Mouse (Mus musculus) fibroblast of lung, adult 2 months (primary cell): ENCODE measurements around the gene Nhlrc2.

Experiments
- DNase-seq: peaks from one replicate; pipeline ENCODE4 v3.0.0-alpha.2; 2011; ENCODE audit warnings: low read depth

Nhlrc2 gene

GRCm38 (mm10) chr19:56627881-56628472 lies 79.9 kb downstream of the Nhlrc2 start:
- DNase-seq, result no peak

- DNase-seq, result no peak
Observed at GRCm38 (mm10) chr19:56629647-56630046, 81.6 kb downstream of the Nhlrc2 start.

GRCm38 (mm10) chr19:56631017-56631416 lies 83.0 kb downstream of the Nhlrc2 start:
- no peak for DNase-seq

- DNase-seq, result peak; percentile 21
Observed at GRCm38 (mm10) chr19:56631451-56631901, 83.4 kb downstream of the Nhlrc2 start.

GRCm38 (mm10) chr19:56637035-56637683 lies 89.1 kb downstream of the Nhlrc2 start:
- no peak for DNase-seq

GRCm38 (mm10) chr19:56637684-56638049 lies 89.6 kb downstream of the Nhlrc2 start:
- DNase-seq, result no peak

GRCm38 (mm10) chr19:56647451-56648120 lies 99.5 kb downstream of the Nhlrc2 start:
- peak; percentile 7 for DNase-seq

- no peak for DNase-seq
Observed at GRCm38 (mm10) chr19:56651262-56651661, 103.2 kb downstream of the Nhlrc2 start.

- DNase-seq, result peak; percentile 46
Observed at GRCm38 (mm10) chr19:56652034-56652962, 104.2 kb downstream of the Nhlrc2 start.
